Mouse (Mus musculus) embryonic facial prominence, embryonic 12.5 days (tissue): Measurements from ENCODE around the gene Atp9a. TPM values are rescaled to one million over a fixed set of nuclear protein-coding genes. Genes with fewer than 3 reads are reported as not detected.

ENCODE experiments used
- ATAC-seq: fragments of 200-750 bp; cut with Nextera tagmentation; 2 replicates; pipeline ENCODE4 v1.8.0; 2017; ENCODE audit not compliant: insufficient number of reproducible peaks, insufficient read depth, low FRiP score, low TSS enrichment
- H3K27ac ChIP-seq: fragments of 300-500 bp; sonication (generic); 2 replicates; pipeline ENCODE4 v1.5.1; 2016; ENCODE audit warnings: mild to moderate bottlenecking
- H3K27me3 ChIP-seq: fragments of 300-500 bp; sonication (generic); 2 replicates; pipeline ENCODE4 v1.6.1; 2016; ENCODE audit warnings: mild to moderate bottlenecking, moderate library complexity
- H3K36me3 ChIP-seq: fragments of 300-500 bp; sonication (generic); 2 replicates; pipeline ENCODE4 v1.6.1; 2016; ENCODE audit warnings: mild to moderate bottlenecking
- H3K4me1 ChIP-seq: fragments of 300-500 bp; sonication (generic); 2 replicates; pipeline ENCODE4 v1.6.1; 2016
- H3K4me2 ChIP-seq: fragments of 300-500 bp; sonication (generic); replicated peaks from 2 replicates; pipeline ENCODE4 v1.6.1; 2016; ENCODE audit warnings: mild to moderate bottlenecking, moderate library complexity
- H3K4me3 ChIP-seq: fragments of 300-500 bp; sonication (generic); 2 replicates; pipeline ENCODE4 v1.5.1; 2016; ENCODE audit warnings: mild to moderate bottlenecking
- H3K9ac ChIP-seq: fragments of 300-500 bp; sonication (generic); 2 replicates; pipeline ENCODE4 v1.6.1; 2016; ENCODE audit warnings: mild to moderate bottlenecking, moderate library complexity
- H3K9me3 ChIP-seq: fragments of 300-500 bp; sonication (generic); 2 replicates; pipeline ENCODE4 v1.6.1; 2016; ENCODE audit warnings: mild to moderate bottlenecking, moderate library complexity
- WGBS: fragments of 180-500 bp; shearing (Covaris S2); methylation state at CpG from one replicate; pipeline ENCODE4 v1.1.7; 2016; 5-methylcytosine and 5-hydroxymethylcytosine counted together
- polyA plus RNA-seq: library from polyadenylated mRNA; unstranded; fragments of >200 nt; fragmentation: Nextera tagmentation; extraction: Ambion mirVana; gene quantifications from 2 replicates; pipeline ENCODE4 v1.2.1, GENCODE M21; 2016

The Atp9a gene
- 24.5 and 28.8 TPM in 2 replicates for polyA plus RNA-seq

GRCm38 (mm10) chr2:168742059-168742627 lies at the start of gene Atp9a:
TSS of gene Atp9a (minus strand) at chr2:168742409.
- peak within 1 kb of the TSS; percentile 88 for H3K4me3 ChIP-seq
- no peaks in the 10 kb centered on the region for H3K27me3 ChIP-seq
- H3K36me3 ChIP-seq = no peaks in the 10 kb centered on the region
- no peaks in the 10 kb centered on the region for H3K9me3 ChIP-seq
- H3K4me1 ChIP-seq = no peaks in the 10 kb centered on the region
- H3K4me2 ChIP-seq = peak within 1 kb of the TSS; percentile 74
- peak; percentile 53; the same call in 1 of the 2 replicates for ATAC-seq
- peak within 1 kb of the TSS; percentile 82 for H3K27ac ChIP-seq
- H3K9ac ChIP-seq = peak within 1 kb of the TSS; percentile 85
- WGBS = 10% methylated on average over 20 of the region's 33 CpGs

- WGBS = 34% methylated on average over 4 of the region's 4 CpGs
- Histone ChIP-seq H3K27me3 (no peaks in the 10 kb centered on the region), H3K4me3 (no peak overlapping the region), H3K4me2 (no peak overlapping the region), H3K9me3 (no peaks in the 10 kb centered on the region), H3K36me3 (no peaks in the 10 kb centered on the region), H3K4me1 (peaks cover 4% of the 10 kb centered on the region; the same call in 1 of the 2 replicates), H3K9ac (no peak overlapping the region; the same call in 1 of the 2 replicates), H3K27ac (peak overlapping the region; percentile 54)
- ATAC-seq = peak; percentile 35; the same call in 1 of the 2 replicates
These were observed 49.0 kb upstream of the Atp9a start for GRCm38 (mm10) chr2:168791115-168791802.

GRCm38 (mm10) chr2:168786174-168786573 lies 44.0 kb upstream of the Atp9a start:
- Histone ChIP-seq H3K27ac (no peak overlapping the region), H3K36me3 (no peaks in the 10 kb centered on the region), H3K9ac (no peak overlapping the region), H3K4me3 (no peak overlapping the region), H3K4me1 (peaks cover 2% of the 10 kb centered on the region; the same call in 1 of the 2 replicates), H3K9me3 (no peaks in the 10 kb centered on the region), H3K4me2 (no peak overlapping the region), H3K27me3 (no peaks in the 10 kb centered on the region)
- no peak for ATAC-seq
- WGBS = 87% methylated on average over 9 of the region's 9 CpGs

- no peak overlapping the region for H3K4me2 ChIP-seq
- ATAC-seq = no peak
- WGBS = 27% methylated on average over 9 of the region's 9 CpGs
- no peaks in the 10 kb centered on the region for H3K36me3 ChIP-seq
- H3K27ac ChIP-seq = no peak overlapping the region
- H3K4me1 ChIP-seq = peaks cover 12% of the 10 kb centered on the region; the same call in 1 of the 2 replicates
- no peak overlapping the region for H3K4me3 ChIP-seq
- no peaks in the 10 kb centered on the region for H3K9me3 ChIP-seq
- H3K27me3 ChIP-seq = no peaks in the 10 kb centered on the region
- H3K9ac ChIP-seq = 0 out of 2 replicates have a peak overlapping the region, but pooled peaks have one; percentile 7
These were observed 38.4 kb upstream of the Atp9a start for GRCm38 (mm10) chr2:168780596-168780995.

GRCm38 (mm10) chr2:168780024-168780423 lies 37.8 kb upstream of the Atp9a start:
- H3K4me1 ChIP-seq = peaks cover 12% of the 10 kb centered on the region; the same call in 1 of the 2 replicates
- no peak overlapping the region for H3K4me3 ChIP-seq
- 16% methylated on average over 9 of the region's 9 CpGs for WGBS
- no peak for ATAC-seq
- H3K9me3 ChIP-seq = no peaks in the 10 kb centered on the region
- no peak overlapping the region for H3K27ac ChIP-seq
- no peak overlapping the region for H3K4me2 ChIP-seq
- no peaks in the 10 kb centered on the region for H3K27me3 ChIP-seq
- H3K9ac ChIP-seq = no peak overlapping the region
- H3K36me3 ChIP-seq = no peaks in the 10 kb centered on the region

GRCm38 (mm10) chr2:168777481-168777880 lies 35.3 kb upstream of the Atp9a start:
- H3K9me3 ChIP-seq = no peaks in the 10 kb centered on the region
- H3K4me2 ChIP-seq = no peak overlapping the region
- H3K4me3 ChIP-seq = no peak overlapping the region
- no peak for ATAC-seq
- no peaks in the 10 kb centered on the region for H3K27me3 ChIP-seq
- H3K4me1 ChIP-seq = peaks cover 12% of the 10 kb centered on the region; the same call in 1 of the 2 replicates
- H3K27ac ChIP-seq = no peak overlapping the region
- no peak overlapping the region for H3K9ac ChIP-seq
- no peaks in the 10 kb centered on the region for H3K36me3 ChIP-seq

GRCm38 (mm10) chr2:168776238-168776637 lies 34.0 kb upstream of the Atp9a start:
- no peak for ATAC-seq
- 81% methylated on average over 3 of the region's 3 CpGs for WGBS
- no peaks in the 10 kb centered on the region for H3K36me3 ChIP-seq
- peaks cover 12% of the 10 kb centered on the region; the same call in 1 of the 2 replicates for H3K4me1 ChIP-seq
- H3K9me3 ChIP-seq = no peaks in the 10 kb centered on the region
- H3K27ac ChIP-seq = no peak overlapping the region
- H3K4me2 ChIP-seq = no peak overlapping the region
- H3K9ac ChIP-seq = no peak overlapping the region
- no peaks in the 10 kb centered on the region for H3K27me3 ChIP-seq
- H3K4me3 ChIP-seq = no peak overlapping the region

- peaks cover 48% of the 10 kb centered on the region for H3K27me3 ChIP-seq
- no peak for ATAC-seq
- no peaks in the 10 kb centered on the region for H3K9me3 ChIP-seq
- no peak overlapping the region for H3K27ac ChIP-seq
- H3K36me3 ChIP-seq = no peaks in the 10 kb centered on the region
- no peak overlapping the region for H3K9ac ChIP-seq
- H3K4me2 ChIP-seq = no peak overlapping the region
- WGBS = 33% methylated on average over 8 of the region's 8 CpGs
- no peak overlapping the region for H3K4me3 ChIP-seq
- H3K4me1 ChIP-seq = peaks cover 14% of the 10 kb centered on the region
These were observed 27.1 kb upstream of the Atp9a start for GRCm38 (mm10) chr2:168769259-168769658.

GRCm38 (mm10) chr2:168767582-168767981 lies 25.4 kb upstream of the Atp9a start, which contains the start of gene Sall4:
TSS of gene Sall4 (minus strand) at chr2:168767943.
- peaks cover 48% of the 10 kb centered on the region for H3K27me3 ChIP-seq
- peaks cover 14% of the 10 kb centered on the region for H3K4me1 ChIP-seq
- peak within 1 kb of the TSS; percentile 58 for H3K9ac ChIP-seq
- peak within 1 kb of the TSS; percentile 61 for H3K4me3 ChIP-seq
- no peak for ATAC-seq
- H3K36me3 ChIP-seq = no peaks in the 10 kb centered on the region
- 8% methylated on average over 10 of the region's 10 CpGs for WGBS
- H3K4me2 ChIP-seq = peak within 1 kb of the TSS; percentile 97
- peak within 1 kb of the TSS; percentile 54; the same call in 1 of the 2 replicates for H3K27ac ChIP-seq
- no peaks in the 10 kb centered on the region for H3K9me3 ChIP-seq

GRCm38 (mm10) chr2:168766538-168767361 lies 24.5 kb upstream of the Atp9a start:
- H3K36me3 ChIP-seq = no peaks in the 10 kb centered on the region
- H3K4me1 ChIP-seq = peaks cover 23% of the 10 kb centered on the region
- ATAC-seq = no peak; the same call in 1 of the 2 replicates
- peak overlapping the region; percentile 97 for H3K4me2 ChIP-seq
- H3K27me3 ChIP-seq = peaks cover 48% of the 10 kb centered on the region
- no peaks in the 10 kb centered on the region for H3K9me3 ChIP-seq
- peak overlapping the region; percentile 61 for H3K4me3 ChIP-seq
- peak overlapping the region; percentile 58 for H3K9ac ChIP-seq
- peak overlapping the region; percentile 54; the same call in 1 of the 2 replicates for H3K27ac ChIP-seq
- WGBS = under 1% methylated on average over 52 of the region's 52 CpGs

- no peak for ATAC-seq
- H3K9me3 ChIP-seq = no peaks in the 10 kb centered on the region
- peak overlapping the region; percentile 61 for H3K4me3 ChIP-seq
- H3K27me3 ChIP-seq = peaks cover 48% of the 10 kb centered on the region
- WGBS = under 1% methylated on average over 65 of the region's 65 CpGs
- H3K36me3 ChIP-seq = no peaks in the 10 kb centered on the region
- H3K27ac ChIP-seq = peak overlapping the region; percentile 54
- H3K9ac ChIP-seq = peak overlapping the region; percentile 58
- peak overlapping the region; percentile 97 for H3K4me2 ChIP-seq
- H3K4me1 ChIP-seq = peaks cover 23% of the 10 kb centered on the region
These were observed 23.7 kb upstream of the Atp9a start for GRCm38 (mm10) chr2:168765696-168766537.
